Mouse (Mus musculus): ENCODE data around the gene Zfp358.
A peak's percentile ranks its signal among the peaks of the same experiment; 100 is the strongest.

Zfp358 gene

GRCm38 (mm10) chr8:3492901-3493844, at the start of gene Zfp358:
TSS of gene Zfp358 (plus strand) at chr8:3493138.
- peak; percentile 49 to 64 for DNase-seq (ENCODE audit: low spot score in 2 of 2)

DNA sequence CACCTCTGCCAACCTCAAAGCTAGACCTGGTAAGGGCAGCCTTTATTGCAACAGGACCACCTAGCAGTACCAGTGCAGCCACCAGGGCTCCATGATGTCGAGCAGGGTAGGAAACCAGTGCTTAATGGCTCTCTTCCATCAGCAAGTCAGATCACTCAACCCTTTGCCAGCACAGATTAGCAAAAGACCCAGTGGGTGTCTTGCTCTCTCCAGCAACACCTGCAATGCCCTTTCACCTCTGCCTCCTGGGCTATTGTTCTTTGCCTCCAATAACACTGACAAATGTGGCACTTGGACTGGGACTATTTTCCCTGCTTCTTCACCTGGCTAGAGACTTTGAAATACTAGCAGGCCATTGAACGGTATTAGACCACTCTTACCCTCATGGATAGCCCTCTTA, 43.7 kb upstream of the Zfp358 start:
- no peak for DNase-seq (ENCODE audit: low spot score in 2 of 2)

GRCm38 (mm10) chr8:3450670-3451069, 42.3 kb upstream of the Zfp358 start:
- DNase-seq (ENCODE audit: low spot score in 2 of 2) = no peak

- DNase-seq (ENCODE audit: low spot score in 2 of 2) = no peak
These were observed 40.9 kb upstream of the Zfp358 start for GRCm38 (mm10) chr8:3451992-3452391.

- no peak for DNase-seq (ENCODE audit: low spot score in 2 of 2)
These were observed 29.7 kb upstream of the Zfp358 start for GRCm38 (mm10) chr8:3463248-3463647.

DNA sequence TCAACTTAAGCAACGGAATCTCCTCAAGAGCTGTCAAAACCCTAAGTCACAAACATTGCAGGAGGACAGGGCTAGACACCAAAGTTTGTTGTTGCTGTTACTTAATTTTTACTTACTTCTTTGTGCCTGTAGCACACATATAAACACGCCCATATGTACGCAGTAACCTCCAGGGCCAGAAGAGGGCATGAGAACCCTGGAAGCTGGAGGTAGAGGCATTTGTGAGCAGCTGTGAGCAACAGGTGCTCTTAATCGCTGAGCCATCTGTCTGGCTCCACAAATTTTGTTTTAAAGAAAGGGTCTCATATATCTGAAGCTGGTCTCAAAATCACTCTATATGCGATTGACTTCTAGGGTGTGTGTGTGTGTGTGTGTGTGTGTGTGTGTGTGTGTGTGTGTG, 28.6 kb upstream of the Zfp358 start:
- DNase-seq (ENCODE audit: low spot score in 2 of 2) = no peak

DNA sequence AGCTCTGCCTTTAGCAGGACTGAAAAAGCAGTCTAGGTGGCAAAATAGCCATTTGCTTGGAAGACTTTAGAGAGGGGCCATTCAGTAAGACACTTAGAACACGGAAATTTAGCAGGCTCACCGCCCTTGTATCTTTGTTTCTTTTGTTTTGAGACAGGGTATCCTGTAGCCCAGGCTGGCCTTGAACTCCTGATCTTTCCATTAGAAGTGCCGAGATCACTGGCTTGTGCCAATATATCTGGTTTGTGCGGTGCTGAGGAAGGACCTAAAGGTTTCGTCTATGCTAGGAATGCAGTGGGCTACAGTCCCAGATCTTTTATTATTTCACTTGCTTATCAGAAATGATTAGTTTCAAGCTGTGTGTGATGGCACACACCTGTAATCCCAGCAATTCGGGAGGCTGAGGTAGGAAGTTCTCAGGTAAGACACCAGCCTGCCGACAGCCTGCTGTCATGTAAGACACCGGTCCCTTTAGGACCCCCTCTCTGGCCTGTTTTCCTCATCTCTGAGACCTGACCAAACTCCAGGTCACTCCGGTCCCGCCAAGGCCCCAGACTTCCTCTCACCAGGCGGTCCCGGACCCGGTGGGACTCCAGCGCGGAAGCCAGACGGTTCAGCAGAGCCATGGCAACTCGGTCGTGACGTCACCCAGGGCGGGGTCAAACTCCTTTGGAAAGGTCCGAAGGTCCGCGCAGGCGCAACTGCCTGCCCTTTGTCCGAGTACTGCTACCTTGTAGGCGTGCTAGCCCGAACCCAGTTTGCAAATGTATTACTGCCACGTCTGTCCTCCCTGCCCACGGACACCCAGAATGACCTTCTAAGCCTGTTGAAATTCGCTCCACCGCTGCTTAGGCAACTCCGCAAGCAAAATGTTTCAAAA, 25.7 kb upstream of the Zfp358 start, which contains the start of gene Pex11g:
Gene Pex11g, minus strand, starts transcription at position 675 of the 880 bp plus-strand sequence.
- DNase-seq (ENCODE audit: low spot score in 2 of 2) = peak; percentile 85 to 86

GRCm38 (mm10) chr8:3467886-3468545, 24.9 kb upstream of the Zfp358 start:
- DNase-seq (ENCODE audit: low spot score in 2 of 2) = no peak

DNA sequence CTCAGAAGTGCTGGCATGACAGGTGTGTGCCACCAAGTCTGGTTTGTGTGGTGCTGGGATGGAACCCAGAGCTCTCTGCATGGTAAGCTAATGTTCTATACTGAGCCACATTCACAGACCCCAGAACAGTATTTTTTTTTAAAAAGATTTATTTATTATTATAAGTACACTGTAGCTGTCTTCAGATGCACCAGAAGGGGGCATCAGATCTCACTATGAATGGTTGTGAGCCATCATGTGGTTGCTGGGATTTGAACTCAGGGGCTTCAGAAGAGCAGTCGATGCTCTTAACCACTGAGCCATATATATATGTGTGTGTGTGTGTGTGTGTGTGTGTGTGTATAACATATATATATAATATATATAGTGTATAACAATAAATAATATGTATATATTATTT, 24.1 kb upstream of the Zfp358 start:
- DNase-seq (ENCODE audit: low spot score in 2 of 2) = no peak

- no peak for DNase-seq (ENCODE audit: low spot score in 2 of 2)
These were observed 22.4 kb upstream of the Zfp358 start, which contains the start of gene Tex45 for GRCm38 (mm10) chr8:3470562-3470961. TSS of gene Tex45 (plus strand) at chr8:3470862.

GRCm38 (mm10) chr8:3475715-3476429, 17.1 kb upstream of the Zfp358 start:
- no peak for DNase-seq (ENCODE audit: low spot score in 2 of 2)

- DNase-seq (ENCODE audit: low spot score in 2 of 2) = no peak
These were observed 12.6 kb upstream of the Zfp358 start for GRCm38 (mm10) chr8:3480221-3480785.

DNA sequence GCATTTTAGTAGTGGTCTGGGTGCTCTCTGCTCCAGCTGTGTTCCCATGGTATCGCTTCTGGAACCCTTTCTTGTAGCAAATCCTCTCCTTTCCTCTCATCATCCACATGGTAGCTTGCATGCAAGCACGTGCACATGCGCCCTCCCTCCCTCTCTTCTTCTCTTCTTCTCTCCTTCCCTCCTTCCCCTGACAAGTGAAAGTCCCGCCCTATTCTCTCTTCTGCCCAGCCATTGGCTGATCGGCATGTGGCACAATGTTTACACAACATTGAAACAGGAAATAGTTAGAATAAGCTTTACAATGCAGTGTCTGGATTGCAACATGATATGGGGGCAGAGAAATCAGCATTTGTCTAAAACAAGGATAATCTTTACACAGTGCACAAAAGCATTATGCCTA, 11.3 kb upstream of the Zfp358 start:
- DNase-seq (ENCODE audit: low spot score in 2 of 2) = no peak

DNA sequence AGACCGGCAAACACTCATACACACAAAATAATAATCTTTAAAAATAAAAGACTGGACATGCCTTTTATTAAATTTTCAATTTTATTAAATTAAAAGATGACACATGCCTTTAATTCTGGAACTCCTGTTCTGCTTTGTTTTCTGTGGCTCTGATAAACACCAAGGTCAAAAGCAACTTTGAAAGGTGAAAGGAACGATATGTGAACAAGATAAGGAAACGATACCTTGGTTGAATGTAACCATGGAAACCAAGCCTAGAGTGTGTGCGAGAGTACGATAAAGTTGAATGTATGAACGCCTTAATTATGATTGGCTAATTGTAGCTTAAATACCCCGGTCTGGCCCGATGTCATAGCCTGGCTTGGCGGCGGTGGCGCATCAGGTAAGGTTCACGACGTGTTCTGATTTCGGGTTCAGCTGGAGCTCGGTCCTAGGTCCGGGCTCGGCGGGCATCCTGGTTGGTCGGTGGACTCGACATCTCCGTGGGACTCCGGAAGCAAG, 10.6 kb upstream of the Zfp358 start:
- DNase-seq (ENCODE audit: low spot score in 2 of 2) = no peak

DNA sequence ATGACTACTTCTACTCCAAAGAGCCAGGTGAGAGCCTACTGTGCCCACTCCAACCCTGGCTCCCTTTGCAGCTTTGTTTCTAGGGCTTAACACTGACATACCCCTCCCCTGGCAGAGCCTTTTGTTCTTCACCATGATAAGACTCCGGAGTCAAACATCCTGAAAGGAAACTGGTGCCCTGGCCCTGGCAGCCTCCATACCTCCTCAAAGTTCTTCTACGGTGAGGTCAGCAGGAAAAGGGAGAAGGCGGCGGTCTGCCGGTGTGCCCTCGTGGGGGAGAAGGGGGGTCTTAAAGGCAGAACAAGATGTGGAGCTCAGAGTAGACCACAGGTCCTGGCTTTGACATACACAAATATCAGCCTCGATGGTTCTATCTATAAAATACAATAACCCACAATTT, 9.4 kb upstream of the Zfp358 start:
- DNase-seq (ENCODE audit: low spot score in 2 of 2) = no peak

DNA sequence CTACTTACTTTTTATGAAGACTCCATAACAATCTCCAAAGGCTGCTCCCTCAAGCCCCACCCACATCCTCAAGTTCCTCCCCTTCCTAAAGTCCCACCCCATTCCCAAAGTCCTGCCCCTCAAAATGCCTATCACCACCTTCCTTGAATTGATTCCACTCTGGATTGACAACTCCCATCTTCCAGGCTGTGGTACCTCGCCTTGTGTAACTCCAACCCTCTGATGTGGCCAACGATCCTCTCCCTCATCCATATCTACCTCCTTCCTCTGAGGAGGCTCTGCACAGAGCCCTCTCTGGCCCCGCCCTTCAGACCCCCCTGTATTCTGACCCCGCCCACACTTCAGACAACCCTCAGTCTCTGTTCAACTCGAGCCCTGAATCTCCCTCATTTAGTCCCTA, 7.7 kb upstream of the Zfp358 start:
- DNase-seq (ENCODE audit: low spot score in 2 of 2) = no peak

- DNase-seq (ENCODE audit: low spot score in 2 of 2) = no peak
These were observed 889 bp downstream of the Zfp358 start for GRCm38 (mm10) chr8:3493845-3494208.

- DNase-seq (ENCODE audit: low spot score in 2 of 2) = no peak
These were observed 2.9 kb downstream of the Zfp358 start for GRCm38 (mm10) chr8:3495578-3496427.

DNA sequence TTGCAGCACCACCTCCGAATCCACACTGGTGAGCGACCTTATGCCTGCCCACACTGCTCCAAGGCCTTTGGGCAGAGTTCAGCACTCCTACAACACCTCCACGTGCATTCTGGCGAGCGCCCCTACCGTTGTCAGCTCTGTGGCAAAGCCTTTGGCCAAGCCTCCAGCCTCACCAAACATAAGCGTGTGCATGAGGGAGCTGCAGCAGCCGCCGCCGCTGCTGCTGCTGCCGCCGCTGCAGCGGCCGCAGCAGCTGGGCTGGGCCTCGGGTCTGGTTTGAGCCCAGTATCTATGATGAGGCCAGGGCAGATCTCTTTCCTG, 3.5 kb downstream of the Zfp358 start:
- no peak for DNase-seq (ENCODE audit: low spot score in 2 of 2)

GRCm38 (mm10) chr8:3498583-3498982, 5.6 kb downstream of the Zfp358 start:
- no peak for DNase-seq (ENCODE audit: low spot score in 2 of 2)

Data from frontal cortex, postnatal 14 days (tissue).